Mouse (Mus musculus) induced T-regulatory cell, adult 2 months (primary cell): Measurements from ENCODE around the gene Rasal3.

ENCODE experiments used
- DNase-seq: peaks from one replicate; pipeline ENCODE4 v3.0.0-alpha.2; 2012; ENCODE audit warnings: low read depth

Gene Rasal3

DNA sequence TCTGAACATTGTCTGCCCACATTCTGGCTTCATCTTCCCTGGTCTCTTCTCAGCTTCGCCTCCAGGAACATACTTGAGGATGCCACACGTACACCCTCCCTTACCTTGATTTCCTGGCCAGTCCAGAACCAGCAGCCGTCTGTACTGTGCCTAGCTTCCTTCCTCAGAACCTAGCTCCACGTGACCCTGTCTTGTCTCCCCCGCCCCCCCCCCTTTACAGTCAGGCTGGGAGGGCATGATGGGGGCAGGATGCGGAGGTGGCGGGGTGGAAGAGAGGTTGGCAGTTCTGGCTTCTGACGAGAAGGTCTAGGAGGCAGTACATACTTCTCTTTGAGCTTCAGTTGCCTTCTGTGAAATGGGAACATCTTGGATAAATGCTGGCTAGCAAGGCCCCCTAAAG is at the start of gene Rasal3:
Gene Rasal3, minus strand, starts transcription at position 167 of the 400 bp plus-strand sequence.
- DNase-seq: peak; percentile 90

DNA sequence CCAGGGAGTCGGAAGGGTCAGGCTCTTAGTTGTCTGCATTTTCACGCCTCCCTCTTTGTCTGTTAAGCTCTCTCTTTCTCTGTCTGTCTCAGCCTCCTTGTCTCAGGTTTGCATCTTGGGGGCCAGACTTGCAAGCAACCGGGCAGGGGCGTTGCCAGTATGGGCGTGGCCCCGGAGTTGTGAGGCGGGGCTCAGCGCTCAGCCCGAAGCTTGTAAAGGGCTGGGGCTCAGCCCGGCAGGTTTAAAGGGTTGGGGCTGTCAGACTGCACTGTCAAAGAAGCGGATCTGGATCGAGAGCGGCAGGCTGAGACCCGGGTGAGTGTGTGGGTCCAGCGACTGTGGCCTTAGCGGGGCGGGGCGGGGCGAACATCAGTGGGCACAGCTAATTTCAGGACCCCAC is 49.1 kb upstream of the Rasal3 start, which contains the start of gene Cyp4f39:
Gene Cyp4f39, plus strand, starts transcription at position 242 of the 400 bp plus-strand sequence.
- DNase-seq: peak; percentile 65

DNA sequence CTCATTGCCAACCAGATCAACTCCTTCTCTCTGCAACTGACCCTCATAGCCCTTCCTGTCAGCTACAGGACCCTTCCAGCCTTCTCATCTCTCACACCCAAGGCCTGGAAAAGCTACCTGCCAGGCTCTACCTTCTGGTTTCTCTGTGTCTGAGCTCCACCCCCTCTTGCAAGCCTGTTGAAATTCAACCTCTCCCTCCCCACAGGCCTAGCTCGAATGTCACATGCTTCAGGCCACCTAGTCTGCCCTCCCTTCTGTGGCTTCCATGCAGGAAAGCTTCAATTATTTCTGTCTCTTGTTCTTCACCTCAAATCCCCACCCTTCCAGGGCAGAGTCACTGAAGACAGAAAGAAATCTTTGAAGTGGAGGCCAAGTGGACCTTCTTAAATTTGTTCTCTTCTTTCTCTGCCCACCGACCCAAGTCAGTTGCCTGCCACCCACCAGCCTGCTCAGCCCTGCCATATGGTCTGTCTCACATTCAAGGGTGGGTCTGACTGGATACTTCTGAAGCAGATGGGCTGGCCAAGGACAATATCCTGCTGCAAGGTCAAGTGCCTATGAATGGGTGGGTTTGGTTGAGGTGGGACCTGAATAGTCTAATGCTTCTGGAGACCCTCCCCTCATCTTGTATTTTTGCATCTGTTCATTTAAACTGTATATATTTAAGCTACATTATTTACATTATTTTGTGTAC is 47.6 kb upstream of the Rasal3 start:
- DNase-seq: no peak

DNA sequence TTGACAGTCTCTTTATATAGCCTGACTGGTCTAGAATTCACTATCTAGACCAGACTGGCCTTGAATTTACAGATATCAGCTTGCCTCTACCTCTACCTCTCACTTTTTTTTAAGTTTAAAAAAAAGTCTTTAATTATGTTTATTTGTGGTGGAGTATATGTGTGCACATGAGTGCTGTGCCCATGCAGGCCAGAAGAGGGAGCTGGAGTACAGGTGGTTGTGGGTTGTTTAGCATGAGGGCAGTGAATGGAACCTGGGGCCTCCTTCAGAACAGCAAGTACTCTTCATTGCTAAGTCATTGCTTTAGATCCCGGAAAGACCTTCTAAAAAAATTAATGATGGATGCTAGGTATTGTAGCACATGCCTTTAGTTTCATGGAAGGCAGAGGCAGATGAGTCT is 45.7 kb upstream of the Rasal3 start:
- peak; percentile 33 for DNase-seq

DNA sequence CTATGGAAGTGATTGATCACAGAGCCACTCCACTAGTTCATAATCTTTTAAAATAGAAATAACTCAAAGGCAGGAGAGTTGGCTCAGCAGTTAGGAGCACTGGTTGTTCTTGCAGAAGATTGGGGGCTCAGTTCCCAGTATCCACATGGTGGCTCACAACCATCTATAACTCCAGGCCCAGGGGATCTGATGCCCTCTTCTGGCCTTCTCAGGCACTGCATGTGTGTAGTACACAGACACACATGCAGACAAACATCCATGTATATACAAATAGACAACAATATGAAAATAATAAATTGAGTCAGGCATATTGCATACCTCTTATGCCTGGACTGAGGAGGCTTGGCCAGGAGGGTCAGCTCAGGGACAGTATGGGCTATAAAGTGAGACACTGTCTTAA is 43.8 kb upstream of the Rasal3 start:
- DNase-seq: no peak

DNA sequence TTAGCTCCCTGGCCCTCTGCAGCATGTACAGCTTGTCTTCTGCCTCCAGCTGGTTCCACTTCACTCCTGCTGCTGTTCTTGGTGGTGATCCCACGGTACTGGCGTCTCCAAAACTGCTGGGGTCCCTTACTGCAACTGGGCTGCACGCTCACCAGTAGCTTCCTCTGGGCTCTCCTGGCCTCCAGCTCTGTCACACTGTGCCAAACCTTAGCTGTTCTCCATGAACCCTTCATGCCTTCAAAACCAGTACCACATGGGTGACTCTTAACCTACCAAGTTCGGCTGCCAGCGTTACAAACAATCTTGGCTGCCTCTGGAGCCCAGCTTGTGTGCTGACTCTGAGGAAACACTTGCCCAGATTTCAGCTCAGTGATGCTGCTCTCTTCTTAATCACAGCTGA is 41.6 kb upstream of the Rasal3 start:
- no peak for DNase-seq

DNA sequence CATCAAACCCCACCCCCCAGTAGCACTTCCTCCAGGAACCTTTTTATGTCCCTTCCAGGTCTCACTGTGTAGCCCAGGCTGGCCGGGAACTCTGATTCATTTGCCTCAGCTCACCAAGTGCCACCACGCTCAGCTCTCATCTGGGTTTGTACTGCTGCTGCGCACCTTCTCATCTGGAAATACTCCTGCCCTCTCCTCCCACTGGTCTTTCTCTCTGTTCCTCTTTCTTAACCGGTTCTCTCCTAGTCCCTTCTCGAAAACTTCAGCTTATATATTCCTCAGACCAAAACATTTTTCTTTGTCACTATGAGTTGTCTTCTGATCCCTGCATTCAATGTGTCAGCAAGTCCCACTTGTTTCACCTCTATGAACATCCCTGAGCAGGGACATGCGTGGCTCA is 39.9 kb upstream of the Rasal3 start:
- DNase-seq: no peak

DNA sequence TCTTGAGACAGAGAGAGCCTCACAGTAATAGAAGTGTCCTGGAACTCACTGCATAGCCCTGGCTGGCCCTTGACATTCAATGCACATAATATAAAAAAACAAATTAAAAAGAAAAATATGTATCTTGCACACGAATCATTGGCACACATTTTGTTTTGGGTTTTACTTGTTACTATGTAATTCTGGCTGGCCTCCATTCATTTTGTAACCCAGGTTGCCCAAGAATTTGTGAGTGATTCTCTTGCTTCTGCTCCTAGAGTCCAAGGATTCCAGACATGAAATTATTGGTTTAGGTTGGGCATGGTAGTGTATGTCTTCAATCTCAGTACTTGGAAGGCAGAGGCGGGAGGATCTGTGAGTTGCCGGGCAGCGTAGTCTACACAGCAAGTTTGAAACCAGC is 33.7 kb upstream of the Rasal3 start:
- no peak for DNase-seq

DNA sequence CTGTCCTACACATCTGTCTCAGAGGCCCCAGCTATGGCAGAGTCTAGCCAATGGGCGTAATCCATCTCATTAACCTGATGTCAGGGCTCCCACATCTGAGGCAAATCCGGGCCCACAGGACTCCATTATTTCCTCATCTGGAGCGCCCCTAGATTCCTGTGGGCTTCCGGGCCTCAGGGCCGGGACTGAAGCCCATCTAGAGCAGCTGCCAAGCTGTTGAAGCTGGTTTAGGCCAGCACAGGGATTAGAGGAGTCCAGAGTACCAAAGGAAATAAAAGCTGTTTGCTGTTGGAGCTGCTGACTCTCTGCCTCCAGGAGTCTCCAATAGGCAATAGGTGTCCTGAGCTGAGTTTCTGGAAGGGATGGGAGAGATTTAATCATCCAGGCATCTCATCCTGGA is 31.8 kb upstream of the Rasal3 start:
- no peak for DNase-seq

DNA sequence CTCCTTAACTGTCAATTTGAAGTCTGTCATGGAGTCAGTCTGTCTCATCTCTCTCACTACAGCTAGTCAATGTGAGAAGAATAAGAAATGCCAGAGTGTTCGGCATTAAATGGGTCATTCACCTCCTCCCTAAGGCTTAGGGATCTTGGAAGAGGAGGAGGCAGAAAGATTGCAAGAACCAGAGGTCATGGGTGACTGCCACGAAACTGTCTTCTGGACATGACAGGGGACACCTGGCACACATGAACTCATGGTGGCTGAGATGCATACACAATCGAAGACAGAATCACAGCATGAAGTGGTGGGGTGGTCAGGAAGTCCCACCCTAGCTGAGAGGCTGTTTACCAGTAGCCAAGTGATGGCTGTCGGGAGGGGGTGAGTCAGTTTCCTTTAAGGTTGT is 30.9 kb upstream of the Rasal3 start:
- no peak for DNase-seq

DNA sequence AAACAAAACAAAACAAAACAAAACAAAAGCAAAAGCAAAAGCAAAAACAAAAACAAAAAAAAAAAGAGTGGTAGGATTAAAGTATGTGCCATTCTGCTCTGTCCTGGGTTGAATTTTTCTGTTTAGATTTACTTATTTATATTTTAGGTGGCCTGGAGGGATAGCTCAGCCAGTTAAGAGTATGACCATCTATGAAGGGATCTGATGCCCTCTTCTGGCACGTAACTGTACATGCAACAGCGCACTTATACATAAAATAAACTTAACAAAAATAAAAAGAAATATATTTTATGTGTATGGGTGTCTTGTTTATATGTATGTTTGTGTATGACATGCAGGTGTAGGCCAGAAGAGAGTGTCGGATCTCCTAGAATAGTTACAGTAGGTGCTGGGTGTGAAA is 28.6 kb upstream of the Rasal3 start:
- DNase-seq: peak; percentile 75

DNA sequence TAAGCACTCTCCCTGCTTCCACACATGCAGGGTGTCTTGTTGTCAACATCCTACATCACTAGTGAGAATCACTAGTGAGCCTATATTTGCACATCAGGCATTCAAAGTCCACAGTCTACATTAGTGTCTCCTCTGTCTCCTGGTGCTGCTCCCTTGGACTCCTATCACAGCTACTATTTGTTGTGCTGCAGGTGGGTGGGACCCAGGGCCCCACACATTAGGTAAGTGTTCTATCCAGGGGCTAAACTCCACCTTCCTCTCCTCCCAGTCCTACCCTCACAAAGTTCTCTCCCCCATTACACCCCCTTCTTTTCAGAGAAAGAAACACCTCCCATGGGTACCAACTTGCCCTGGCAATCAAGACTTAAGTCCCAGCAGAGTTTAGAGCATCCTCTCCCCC is 23.2 kb upstream of the Rasal3 start:
- no peak for DNase-seq

DNA sequence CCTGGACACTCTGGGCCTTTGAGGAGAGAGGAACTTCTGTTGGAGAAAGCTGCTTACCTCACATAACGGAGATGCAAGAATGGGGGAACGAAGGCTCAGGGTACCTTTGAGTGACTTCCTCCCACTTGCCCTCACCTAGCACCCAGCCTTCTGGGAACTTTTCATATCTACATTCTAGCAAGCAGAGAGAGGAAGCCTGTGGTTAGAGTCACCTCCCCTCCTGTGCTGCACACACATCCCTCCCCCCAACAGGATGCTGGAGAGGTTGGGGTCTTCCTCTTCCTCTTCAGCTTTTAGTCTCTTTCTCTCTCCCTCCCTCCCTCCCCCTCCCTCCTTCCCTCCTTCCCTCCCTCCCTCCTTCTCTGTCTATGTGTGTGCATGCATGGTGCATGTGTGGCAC is 20.7 kb upstream of the Rasal3 start, which contains the start of gene Pglyrp2:
Gene Pglyrp2, minus strand, starts transcription at position 134 of the 400 bp plus-strand sequence.
- DNase-seq: peak; percentile 79

DNA sequence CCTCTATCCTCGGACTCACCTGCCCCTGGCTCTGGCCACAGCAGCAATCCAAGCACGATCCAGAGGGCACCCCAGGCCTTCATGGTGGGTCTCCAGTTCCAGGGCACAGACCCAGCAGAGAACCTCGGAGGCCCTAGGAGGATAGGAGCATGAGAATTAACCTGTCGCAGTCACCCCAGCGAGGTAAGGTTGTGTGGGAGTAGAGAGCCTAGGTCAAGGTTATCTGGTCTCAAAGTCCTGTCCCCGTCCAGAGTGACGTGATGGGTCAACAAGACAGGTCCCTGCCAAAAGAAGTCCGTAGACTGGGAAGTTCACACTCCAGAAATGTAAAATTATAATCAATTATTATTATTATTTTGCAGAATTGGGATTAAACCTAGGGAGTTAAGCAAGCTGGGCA is 17.4 kb upstream of the Rasal3 start:
- DNase-seq: no peak

DNA sequence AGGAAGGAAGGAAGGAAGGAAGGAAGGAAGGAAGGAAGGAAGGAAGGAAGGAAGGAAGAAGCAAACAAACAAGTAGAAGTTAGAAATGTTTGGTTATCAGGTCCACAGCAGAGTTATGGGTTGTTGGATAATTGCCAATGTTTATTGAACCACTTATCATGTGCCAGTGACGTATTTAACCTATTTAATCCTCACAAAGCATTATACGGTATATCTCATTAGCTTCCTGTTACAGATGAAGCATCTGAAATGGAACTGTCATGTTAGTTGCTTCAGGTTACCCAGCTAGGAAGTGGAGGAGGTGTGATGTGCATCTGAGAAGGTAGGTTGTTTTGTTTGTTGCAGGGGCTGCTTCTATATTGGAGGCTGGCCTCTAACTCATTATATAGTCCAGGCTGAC is 16.6 kb upstream of the Rasal3 start:
- no peak for DNase-seq

DNA sequence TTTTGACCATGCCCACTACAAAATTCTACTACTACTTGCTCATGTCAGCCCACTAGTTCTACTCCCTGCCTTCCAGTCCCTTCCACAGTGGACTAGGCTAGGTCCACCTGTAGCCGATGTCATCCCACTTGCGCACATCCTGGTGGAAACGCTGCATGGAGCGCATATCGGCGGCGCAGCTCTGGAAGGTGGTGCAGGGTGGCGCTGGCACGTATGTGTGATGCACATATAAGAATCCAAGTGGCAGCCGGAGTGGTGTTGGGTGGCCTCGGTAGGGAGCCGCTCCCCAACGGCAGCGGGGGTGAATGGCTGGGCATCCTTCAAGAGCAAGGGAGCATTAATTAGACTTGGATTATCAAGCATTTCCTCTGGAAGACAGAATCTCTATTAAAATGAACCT is 13.4 kb upstream of the Rasal3 start:
- no peak for DNase-seq

DNA sequence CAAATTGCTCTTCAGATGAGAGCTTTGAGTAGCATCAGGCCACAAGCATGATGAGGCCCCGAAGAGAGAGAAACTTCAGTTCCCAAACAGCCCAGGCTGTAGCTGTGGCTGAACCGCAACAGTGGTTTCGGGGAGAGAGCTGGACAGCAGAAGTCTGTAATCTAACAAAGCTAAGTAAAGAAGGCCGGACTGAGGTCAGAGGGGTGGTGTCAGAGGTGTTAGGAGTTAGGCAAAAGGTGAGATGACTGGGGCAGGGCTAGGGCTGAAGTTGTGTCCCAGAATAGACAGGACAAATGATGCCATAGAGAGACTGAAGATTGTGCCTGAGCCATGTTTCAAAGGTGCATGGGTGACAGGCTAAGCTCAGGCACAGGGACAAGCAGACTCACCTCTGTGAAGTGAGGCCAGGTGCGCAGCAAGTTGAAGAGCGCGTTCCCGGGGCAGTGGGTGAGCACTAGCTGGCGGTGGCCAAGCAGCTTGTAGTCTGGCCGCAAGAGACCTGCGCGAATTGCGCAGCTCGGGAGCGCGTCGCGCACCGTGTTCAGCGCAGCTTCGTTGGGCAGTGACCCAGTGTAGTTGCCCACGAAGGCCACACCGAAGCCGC is 12.1 kb upstream of the Rasal3 start:
- no peak for DNase-seq

DNA sequence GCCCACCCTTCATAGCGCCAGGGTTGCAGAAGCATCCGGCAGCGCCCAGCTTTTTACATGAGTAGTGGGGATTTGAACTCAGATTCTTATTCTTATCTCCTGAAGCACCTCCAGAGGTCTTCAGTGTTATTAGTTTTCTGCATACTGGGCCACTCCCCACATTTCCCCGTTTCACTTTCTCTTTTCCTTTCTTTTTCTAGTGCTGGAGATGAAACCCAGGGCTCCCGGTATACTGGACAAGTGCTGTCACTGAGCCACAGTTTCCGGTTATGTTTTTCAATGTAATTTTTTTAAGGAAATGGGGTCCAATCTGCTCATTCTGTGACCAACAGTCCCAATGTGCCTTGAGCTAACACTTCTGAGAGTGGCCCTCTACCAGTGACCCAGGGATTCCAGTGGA is 8.5 kb upstream of the Rasal3 start:
- peak; percentile 55 for DNase-seq

DNA sequence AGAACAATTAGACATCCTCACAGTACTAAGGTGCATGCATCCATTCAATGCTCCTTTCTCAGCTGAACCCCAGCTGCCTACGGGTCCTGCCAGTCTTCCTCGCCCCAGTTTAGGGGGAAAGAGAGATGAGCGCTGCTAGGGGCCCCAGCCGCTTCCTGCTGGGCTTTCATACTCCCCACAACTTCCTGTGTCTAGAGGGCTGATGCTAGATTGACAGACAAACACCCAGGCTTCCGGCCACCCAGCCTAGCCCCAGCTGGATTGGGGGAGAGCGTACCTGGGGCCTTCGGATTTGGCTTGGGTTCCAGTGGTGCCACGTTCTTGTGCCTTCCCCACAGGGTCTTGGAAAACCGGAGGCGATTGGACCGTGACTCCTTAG is 615 bp downstream of the Rasal3 start:
- peak; percentile 88 for DNase-seq

DNA sequence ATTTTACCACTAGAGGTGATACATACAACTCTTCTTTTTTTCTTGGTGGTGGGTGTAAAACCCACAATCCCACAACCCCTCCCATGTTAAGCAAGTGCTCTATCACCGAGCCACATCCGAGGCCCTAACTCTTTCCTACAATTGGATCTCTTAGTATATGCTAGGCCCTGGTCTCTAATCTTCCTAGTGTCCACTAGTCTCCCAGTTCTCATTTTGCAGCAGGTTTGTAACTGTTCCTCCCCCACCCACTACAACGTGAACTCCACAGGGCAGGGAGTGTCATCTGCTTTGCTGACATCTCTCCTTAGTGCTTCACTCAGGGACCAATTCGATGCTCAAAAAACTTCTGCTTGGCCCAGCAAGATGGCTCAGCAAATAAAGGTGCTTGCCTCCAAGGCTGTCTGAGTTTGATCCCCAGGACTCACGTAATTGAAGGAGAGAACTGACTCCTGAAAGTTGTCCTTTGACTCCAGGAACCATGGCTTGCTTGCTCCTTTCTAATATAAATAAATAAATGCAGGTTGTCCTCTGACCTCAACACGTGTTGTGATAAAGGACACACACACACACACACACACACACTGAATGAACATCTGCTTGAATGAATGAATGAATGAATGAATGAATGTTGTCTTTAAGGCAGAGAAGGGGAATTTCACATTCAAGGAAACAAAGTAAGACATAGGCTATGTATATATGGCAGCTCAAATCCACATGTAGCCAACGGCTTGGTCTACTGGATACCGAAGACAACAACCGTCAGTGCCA is 1.2 kb downstream of the Rasal3 start:
- DNase-seq: peak; percentile 72

DNA sequence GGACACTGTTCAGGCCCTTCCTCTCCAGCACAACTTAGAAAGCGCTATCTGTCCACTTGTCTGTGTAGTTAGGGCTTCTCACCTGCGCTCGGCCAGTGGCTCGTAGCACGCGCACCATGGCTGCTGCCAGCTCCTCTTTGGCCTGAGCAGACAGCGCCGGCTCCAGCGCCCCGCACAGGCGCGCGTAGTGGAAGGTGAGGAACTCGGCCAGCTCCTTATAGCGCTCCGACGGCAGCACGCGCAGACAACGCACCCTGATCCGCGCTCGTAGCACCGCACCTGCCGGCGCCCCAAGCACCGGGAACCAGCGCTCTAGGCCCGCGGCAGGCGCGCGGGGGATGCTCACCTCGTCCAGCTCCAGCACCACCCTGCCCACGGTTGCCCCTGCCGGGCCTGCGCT is 7.1 kb downstream of the Rasal3 start:
- no peak for DNase-seq

DNA sequence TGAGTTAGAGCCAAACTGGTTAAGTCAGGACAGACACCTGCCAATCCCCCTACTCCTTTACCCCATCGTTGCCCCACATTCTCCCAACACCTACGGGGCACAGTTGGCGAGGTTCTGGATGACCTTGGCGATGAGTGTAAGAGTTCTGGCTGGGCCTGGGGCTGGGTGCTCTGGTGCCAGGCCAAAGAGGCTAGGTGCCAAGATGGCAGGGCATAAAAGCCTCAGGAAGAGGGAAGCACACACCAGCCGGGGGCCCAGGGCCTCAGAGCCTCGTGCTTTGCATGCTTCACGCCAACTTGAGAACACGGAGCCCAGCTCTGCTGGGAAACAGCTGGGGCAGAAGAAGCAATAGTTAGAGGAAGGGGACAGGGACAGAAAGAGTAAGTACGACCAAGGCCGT is 9.4 kb downstream of the Rasal3 start:
- DNase-seq: no peak

DNA sequence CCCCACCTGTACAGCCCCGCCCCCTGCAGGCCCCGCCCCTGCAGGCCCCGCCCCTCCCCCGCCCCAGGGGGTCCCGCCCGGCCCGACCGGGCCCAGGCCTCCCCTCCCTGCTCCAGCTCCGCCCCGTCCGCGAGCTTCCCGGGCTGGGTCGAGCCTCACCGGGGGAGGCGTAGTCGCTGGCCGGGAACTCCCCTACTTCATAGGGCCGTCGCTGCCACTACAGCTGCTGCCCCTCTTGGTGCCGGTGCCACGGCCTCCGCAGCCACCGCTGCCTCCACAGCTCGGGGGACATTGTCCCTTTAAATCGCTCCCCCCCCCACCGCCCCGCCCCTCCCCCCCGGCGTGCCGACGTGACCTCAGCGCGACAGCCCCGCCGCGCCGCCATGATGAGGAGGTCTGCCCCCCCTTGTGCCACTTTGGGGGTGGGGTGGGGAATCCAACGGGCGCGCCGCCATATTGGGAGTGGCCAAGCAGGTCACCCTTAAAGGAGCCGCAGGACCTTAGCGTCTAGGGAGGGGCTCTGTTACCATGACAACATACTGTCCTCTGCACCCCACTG is 14.2 kb downstream of the Rasal3 start, which contains the start of gene Wiz:
Gene Wiz, minus strand, starts transcription at position 339 of the 559 bp plus-strand sequence.
- DNase-seq: peak; percentile 93
